Mouse (Mus musculus) G1E (cell line): Measurements from ENCODE around the gene Agap1.

ENCODE experiments used
- CTCF ChIP-seq: IDR thresholded peaks from 2 replicates; pipeline ENCODE4 v1.5.1; 2012; ENCODE audit warnings: low read depth, low read length, inconsistent platforms, mixed read lengths
- GATA1 ChIP-seq: IDR thresholded peaks from 2 replicates; pipeline ENCODE4 v1.6.1; 2012; ENCODE audit warnings: borderline replicate concordance, low read length, inconsistent platforms, mixed read lengths

DNA sequence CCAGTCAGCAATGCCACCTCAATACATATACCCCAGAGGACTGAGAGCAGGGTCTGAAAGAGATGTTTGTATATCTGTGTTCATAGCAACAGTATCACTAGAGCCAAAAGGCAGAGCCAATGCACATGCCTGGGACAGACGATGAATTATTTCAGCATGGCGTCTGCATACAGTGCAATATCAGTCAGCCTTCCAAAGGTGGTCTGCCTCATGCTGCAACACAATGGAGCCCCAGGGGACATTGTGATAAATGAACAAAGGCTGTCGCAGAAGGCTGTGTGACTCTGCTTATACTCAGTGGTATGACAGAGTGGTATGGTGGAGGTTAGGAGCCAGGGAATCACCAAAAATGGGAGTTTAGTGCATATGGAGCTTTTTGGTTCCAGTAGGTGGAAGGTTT lies 10.6 kb upstream of the Agap1 start:
- TF ChIP-seq CTCF (no peak), GATA1 (no peak)
